Comparison of ENCODE assay signal across 15 mouse cellular contexts in genomic region chr12:8287970-8288369, GRCm38 (mm10). TPM values are rescaled to one million over a fixed set of nuclear protein-coding genes. Genes with fewer than 3 reads are reported as not detected.
DNase-seq lines count a peak whose midpoint lies in the region; ATAC-seq and TF ChIP-seq lines count a peak whose summit lies in the region.
"Had no signal": no experiment of that assay in that cellular context is flagged by ENCODE, and none has a peak within 500 bp of the region (broad histone marks: within the 10 kb centered on the region; RNA-seq: fewer than 3 reads in every experiment).

No protein-coding gene starts in this region.

- ATAC-seq in intestine, postnatal 0 days = no peak
- no peak for ATAC-seq in intestine, embryonic 16.5 days
- ATAC-seq in lung, postnatal 0 days = no peak
- peak; percentile 68 for ATAC-seq in common myeloid progenitor, adult 5-6 weeks (replicated peaks; ENCODE audit: low read depth, poor library complexity, severe bottlenecking)

- no peaks in the 10 kb centered on the region for H3K9me3 ChIP-seq in intestine, postnatal 0 days (ENCODE audit: control insufficient read depth)
- H3K9me3 ChIP-seq in intestine, embryonic 16.5 days (ENCODE audit: control insufficient read depth, low read length) = no peaks in the 10 kb centered on the region
- no peaks in the 10 kb centered on the region for H3K9me3 ChIP-seq in lung, postnatal 0 days (ENCODE audit: low read length)
- H3K9me3 ChIP-seq in E14TG2a.4 (ENCODE audit: low read length) = no peaks in the 10 kb centered on the region
- H3K9me3 ChIP-seq: forebrain, embryonic 10.5 days; hindbrain, embryonic 12.5 days; limb, embryonic 13.5 days had no signal

- no peak overlapping the region for H3K4me2 ChIP-seq in intestine, postnatal 0 days (replicated peaks; ENCODE audit: low read depth)
- no peak overlapping the region for H3K4me2 ChIP-seq in intestine, embryonic 16.5 days (ENCODE audit: low read depth, low read length)
- no peak overlapping the region for H3K4me2 ChIP-seq in lung, postnatal 0 days (replicated peaks; ENCODE audit: low read depth, low read length)
- H3K4me2 ChIP-seq: hindbrain, embryonic 12.5 days; limb, embryonic 13.5 days had no signal

- H3K27me3 ChIP-seq in intestine, postnatal 0 days (replicated peaks; ENCODE audit: control insufficient read depth, insufficient read depth, low read length) = no peaks in the 10 kb centered on the region
- H3K27me3 ChIP-seq in intestine, embryonic 16.5 days (replicated peaks; ENCODE audit: control insufficient read depth, insufficient read depth, low read length) = no peaks in the 10 kb centered on the region
- H3K27me3 ChIP-seq in lung, postnatal 0 days (replicated peaks; ENCODE audit: insufficient read depth, low read length) = no peaks in the 10 kb centered on the region
- H3K27me3 ChIP-seq in E14TG2a.4 (ENCODE audit: insufficient read depth, low read length) = peaks cover 17% of the 10 kb centered on the region
- H3K27me3 ChIP-seq: limb, embryonic 13.5 days had no signal

- TF ChIP-seq EP300 in lung, postnatal 0 days (IDR thresholded peaks at IDR 0.05) = no peak

- H3K36me3 ChIP-seq in intestine, postnatal 0 days (ENCODE audit: control insufficient read depth, insufficient read depth) = peaks cover 12% of the 10 kb centered on the region; the same call in 1 of the 2 replicates
- no peaks in the 10 kb centered on the region for H3K36me3 ChIP-seq in intestine, embryonic 16.5 days (ENCODE audit: control insufficient read depth, insufficient read depth, low read length)
- H3K36me3 ChIP-seq in lung, postnatal 0 days (ENCODE audit: insufficient read depth, low read length) = no peaks in the 10 kb centered on the region
- no peaks in the 10 kb centered on the region for H3K36me3 ChIP-seq in E14TG2a.4 (ENCODE audit: insufficient read depth, low read length)

- 69% methylated on average over 3 of the region's 3 CpGs for WGBS in intestine, postnatal 0 days
- WGBS in intestine, embryonic 16.5 days = 64% methylated on average over 3 of the region's 3 CpGs
- WGBS in lung, postnatal 0 days = 56% methylated on average over 3 of the region's 3 CpGs

- H3K9ac ChIP-seq in intestine, postnatal 0 days (ENCODE audit: low read depth, low read length) = no peak overlapping the region
- no peak overlapping the region for H3K9ac ChIP-seq in intestine, embryonic 16.5 days (ENCODE audit: low read depth, low read length)
- H3K9ac ChIP-seq in lung, postnatal 0 days (replicated peaks; ENCODE audit: low read depth) = no peak overlapping the region
- H3K9ac ChIP-seq: hindbrain, embryonic 12.5 days; limb, embryonic 13.5 days had no signal

- H3K27ac ChIP-seq in intestine, postnatal 0 days (ENCODE audit: low read depth, low read length) = no peak overlapping the region
- H3K27ac ChIP-seq in intestine, embryonic 16.5 days (ENCODE audit: low read length) = no peak overlapping the region
- H3K27ac ChIP-seq in lung, postnatal 0 days (ENCODE audit: low read length) = no peak overlapping the region
- H3K27ac ChIP-seq: forebrain, embryonic 10.5 days; hindbrain, embryonic 12.5 days; limb, embryonic 13.5 days had no signal

- no peaks in the 10 kb centered on the region for H3K4me1 ChIP-seq in intestine, postnatal 0 days (replicated peaks; ENCODE audit: control insufficient read depth, insufficient read depth, low read length)
- no peaks in the 10 kb centered on the region for H3K4me1 ChIP-seq in intestine, embryonic 16.5 days (ENCODE audit: control insufficient read depth, insufficient read depth, low read length)
- no peaks in the 10 kb centered on the region for H3K4me1 ChIP-seq in lung, postnatal 0 days (ENCODE audit: insufficient read depth, low read depth, low read length)
- peaks cover 24% of the 10 kb centered on the region for H3K4me1 ChIP-seq in E14TG2a.4 (replicated peaks; ENCODE audit: low read depth, low read length)

- TF ChIP-seq CTCF in intestine, postnatal 0 days (IDR thresholded peaks at IDR 0.05; ENCODE audit: low read depth) = peak; percentile 43
- TF ChIP-seq CTCF in lung, postnatal 0 days (IDR thresholded peaks at IDR 0.05) = peak; percentile 47
- peak; percentile 50 for TF ChIP-seq CTCF in E14TG2a.4 (conservative IDR thresholded peaks at IDR 0.05; ENCODE audit: low read length)

- DNase-seq in lung, postnatal 0 days (ENCODE audit: low spot score) = no peak
- no peak for DNase-seq in lung, postnatal 36 days
- no peak for DNase-seq in right cerebral cortex, postnatal 25 days
- DNase-seq: cerebellum, adult 9-10 months had no signal

- H3K4me3 ChIP-seq in intestine, postnatal 0 days (ENCODE audit: low read depth, low read length) = no peak overlapping the region
- no peak overlapping the region for H3K4me3 ChIP-seq in intestine, embryonic 16.5 days (ENCODE audit: low read length)
- H3K4me3 ChIP-seq in lung, postnatal 0 days (ENCODE audit: low read depth, low read length) = no peak overlapping the region
- no peak overlapping the region for H3K4me3 ChIP-seq in E14TG2a.4 (replicated peaks; ENCODE audit: low read length)
- H3K4me3 ChIP-seq: forebrain, embryonic 10.5 days; hindbrain, embryonic 12.5 days; limb, embryonic 13.5 days had no signal

RNA-seq across cellular contexts. Expression of gene Gdf7, which starts 13.8 kb away (rescaled TPM):
- not detected in 2 replicates for polyA plus RNA-seq in intestine, postnatal 0 days (2015; fragmentation: Nextera tagmentation; extraction: Ambion mirVana)
- not detected in 2 replicates for polyA plus RNA-seq in intestine, embryonic 16.5 days (2015; fragmentation: Nextera tagmentation; extraction: Ambion mirVana)
- not detected in 2 replicates for polyA plus RNA-seq in lung, postnatal 0 days (2015; fragmentation: Nextera tagmentation; extraction: Ambion mirVana)
- total RNA-seq in common myeloid progenitor, adult 5-6 weeks (2017) = not detected in 2 replicates
- total RNA-seq: adrenal gland, adult 18-20 months; megakaryocyte, adult 5-6 weeks; neutrophil, adult 5-6 weeks had no signal
- polyA plus RNA-seq: forebrain, embryonic 10.5 days; heart, embryonic 14.5 days had no signal

RNA-seq across cellular contexts. Expression of gene Hs1bp3, which starts 25.3 kb away (rescaled TPM):
- polyA plus RNA-seq in intestine, postnatal 0 days (2015; fragmentation: Nextera tagmentation; extraction: Ambion mirVana) = 20.5 and 22.2 TPM in 2 replicates
- 30.3 and 32.5 TPM in 2 replicates for polyA plus RNA-seq in intestine, embryonic 16.5 days (2015; fragmentation: Nextera tagmentation; extraction: Ambion mirVana)
- polyA plus RNA-seq in lung, postnatal 0 days (2015; fragmentation: Nextera tagmentation; extraction: Ambion mirVana) = 8.6 and 8.7 TPM in 2 replicates
- total RNA-seq in common myeloid progenitor, adult 5-6 weeks (2017) = 1.4 and 6.9 TPM in 2 replicates
